Mouse (Mus musculus) urinary bladder, postnatal 14 days (tissue): ENCODE results near the gene Slc44a1.

Source experiments
- DNase-seq: peaks from one replicate; pipeline ENCODE4 v3.0.0; 2021; ENCODE audit warnings: low spot score

Gene Slc44a1

GRCm38 (mm10) chr4:53614576-53615225, 174.5 kb downstream of the Slc44a1 start:
- DNase-seq = no peak

DNA sequence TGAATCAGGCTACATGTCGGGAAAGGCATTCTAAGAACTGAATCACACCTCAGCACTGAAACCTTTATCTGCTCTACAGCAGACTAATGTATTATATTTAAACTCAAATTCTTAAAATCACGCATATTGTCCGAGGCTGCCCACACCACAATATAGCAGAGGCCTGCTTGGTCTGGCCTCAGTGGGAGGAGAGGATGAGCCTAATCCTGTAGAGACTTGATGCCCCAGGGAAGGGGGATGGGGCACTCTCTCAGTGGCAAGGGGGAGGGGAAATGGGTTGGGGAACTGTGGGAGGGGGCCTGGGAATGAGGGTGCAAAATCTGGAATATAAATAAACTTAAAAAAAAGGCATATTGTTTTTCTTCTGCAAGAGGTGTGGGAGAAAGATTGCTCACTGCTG, 177.8 kb downstream of the Slc44a1 start:
- DNase-seq = no peak

DNA sequence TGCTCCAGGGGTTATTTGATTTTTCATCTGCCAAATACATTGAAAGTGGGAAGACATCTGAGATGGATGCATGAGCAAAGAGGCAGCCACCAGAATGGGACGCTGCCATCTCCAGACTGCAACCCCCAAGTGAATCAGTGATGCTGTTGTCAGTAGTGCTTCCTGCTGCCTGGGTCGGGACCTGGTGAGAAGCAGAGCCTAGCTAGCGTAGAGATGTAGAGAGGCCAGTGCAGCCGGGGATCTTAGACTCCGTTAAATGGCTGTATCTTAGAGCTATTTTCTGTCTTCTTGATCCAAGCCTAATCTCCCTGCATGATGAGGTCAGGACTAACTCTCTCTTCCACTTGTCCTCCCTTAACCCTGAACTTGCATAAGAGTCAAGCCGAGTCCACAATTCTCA, 179.9 kb downstream of the Slc44a1 start:
- no peak for DNase-seq

DNA sequence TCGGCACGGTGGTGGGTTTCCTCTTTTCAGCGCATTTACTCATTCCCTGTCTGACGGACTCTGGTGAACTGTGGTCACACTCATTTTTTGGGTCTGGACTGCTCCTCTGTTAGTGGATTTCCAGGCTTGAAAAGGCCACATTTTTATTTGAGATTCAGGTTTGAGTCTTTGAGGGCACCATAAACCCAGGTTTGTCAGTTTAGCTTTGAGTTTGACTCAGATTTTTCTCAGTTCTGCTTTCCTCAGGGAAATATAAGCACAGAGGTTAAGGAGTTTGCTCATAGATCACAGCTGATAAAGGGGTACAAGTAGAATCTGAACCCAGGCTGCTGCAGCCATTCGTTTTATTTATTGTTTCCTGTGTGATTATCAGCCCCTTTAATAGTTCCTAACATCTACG, 180.9 kb downstream of the Slc44a1 start:
- DNase-seq = no peak

DNA sequence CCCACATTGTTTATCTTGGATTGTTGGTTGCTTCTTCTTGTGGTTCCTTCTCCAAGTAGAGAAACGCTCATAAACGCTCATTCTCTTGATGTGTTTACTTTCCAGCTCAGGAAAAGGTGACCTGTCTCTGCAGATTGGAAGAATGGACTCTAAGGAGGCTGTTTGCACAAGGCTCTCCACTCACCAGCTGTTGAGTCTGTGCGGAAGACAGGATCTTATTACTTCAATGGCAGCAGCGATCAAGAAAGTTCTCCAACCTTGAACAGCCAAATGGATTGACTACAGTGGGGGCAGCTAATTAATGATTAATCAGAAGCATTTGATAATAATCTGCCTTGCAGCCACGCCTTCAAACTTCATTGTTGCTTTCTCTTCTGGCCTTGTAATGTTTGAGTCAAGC, 181.3 kb downstream of the Slc44a1 start:
- DNase-seq = no peak

DNA sequence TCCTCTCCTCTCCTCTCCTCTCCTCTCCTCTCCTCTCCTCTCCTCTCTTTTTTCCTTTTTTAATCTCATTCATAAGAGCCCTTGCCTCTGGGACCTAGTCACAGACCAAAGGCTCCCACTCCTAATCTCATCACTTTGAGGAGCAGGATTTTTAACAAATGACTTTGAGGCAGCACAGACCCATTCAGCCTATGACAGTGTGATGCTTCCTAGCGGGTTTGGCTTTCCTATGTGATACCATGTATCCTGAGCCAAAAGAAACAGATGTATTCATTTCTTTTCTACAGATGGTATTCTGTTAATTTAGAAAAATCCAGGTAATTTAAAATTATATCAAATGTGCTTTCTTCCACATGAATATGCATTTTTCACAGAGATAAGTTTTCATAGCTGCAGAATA, 183.5 kb downstream of the Slc44a1 start:
- DNase-seq = no peak

- DNase-seq = no peak
These were observed 184.6 kb downstream of the Slc44a1 start for GRCm38 (mm10) chr4:53624816-53625215.

GRCm38 (mm10) chr4:53625263-53625662, 185.1 kb downstream of the Slc44a1 start:
- DNase-seq = no peak

DNA sequence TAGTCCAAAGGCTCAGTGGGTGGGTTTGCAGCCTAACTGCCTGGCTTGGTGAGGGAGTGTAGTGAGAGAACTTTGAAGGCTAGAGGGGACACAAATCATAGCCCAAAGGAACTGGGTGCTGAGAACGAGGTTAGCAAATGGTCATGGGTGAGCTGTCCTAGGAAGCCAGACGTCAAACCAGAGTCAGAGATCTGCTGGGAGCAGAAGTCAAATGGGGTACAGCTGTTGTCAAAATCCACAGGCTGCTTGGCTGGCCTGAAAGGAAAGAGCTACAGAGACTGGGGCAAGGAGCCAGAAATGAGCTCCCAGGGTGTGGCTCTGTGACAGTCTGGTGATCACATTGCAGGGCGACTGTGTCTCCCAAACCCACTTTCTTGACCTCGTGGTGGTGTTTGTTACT, 188.7 kb downstream of the Slc44a1 start:
- DNase-seq = peak; percentile 34

DNA sequence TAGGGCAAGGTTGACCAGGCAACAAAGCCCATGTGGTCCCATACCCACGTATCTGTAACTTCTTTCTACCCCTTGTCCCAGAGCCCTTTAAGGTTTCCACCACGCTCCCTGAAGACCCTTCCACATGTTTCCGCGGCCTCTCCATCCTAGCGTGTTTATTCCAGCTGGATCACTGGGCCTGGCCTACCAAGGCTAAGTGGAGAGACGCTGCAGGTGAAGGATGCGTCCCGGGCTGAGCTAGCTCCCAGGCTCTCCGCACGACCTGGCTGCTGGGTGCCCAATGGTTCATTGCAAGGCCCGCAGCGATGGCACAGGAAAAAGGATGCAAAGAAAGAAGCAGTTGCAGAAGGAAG, 190.7 kb downstream of the Slc44a1 start:
- no peak for DNase-seq

DNA sequence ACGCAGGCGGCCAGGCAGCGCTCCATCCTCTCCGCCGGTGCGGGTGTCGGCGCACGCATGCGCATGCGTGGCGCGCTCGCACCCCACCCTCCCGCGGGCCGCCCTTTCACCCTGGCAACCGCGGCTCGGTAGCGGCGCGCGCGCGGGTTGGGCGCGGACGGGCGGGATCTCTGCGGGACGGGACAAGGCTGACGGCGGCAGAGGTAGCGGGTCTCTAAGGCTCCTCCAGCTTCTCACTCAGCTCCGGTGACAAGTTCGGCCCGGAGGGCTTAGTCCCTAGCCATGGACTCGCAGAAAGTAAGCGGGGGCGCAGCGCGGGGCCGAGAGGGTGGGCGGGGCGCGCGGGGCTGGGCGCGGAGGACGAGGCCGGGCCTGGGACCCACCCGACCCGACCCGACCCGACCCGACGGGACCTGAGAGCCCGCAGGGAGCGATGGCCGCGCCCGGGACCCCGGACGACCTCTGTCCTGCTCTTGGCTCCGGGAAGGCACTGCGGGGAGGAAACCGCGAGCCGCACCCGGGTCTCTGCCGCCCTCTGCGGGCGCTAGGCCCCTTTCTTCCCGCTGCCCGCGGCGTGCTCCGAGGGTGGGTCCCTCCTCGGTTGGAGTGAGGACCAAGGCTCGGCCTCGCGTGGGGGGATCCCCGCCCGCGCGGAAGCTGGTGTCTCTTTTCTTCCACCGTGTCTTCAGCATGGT, 191.2 kb downstream of the Slc44a1 start, which contains the start of gene Fsd1l:
Gene Fsd1l (plus strand): TSS at position 156 of the 695 bp plus-strand sequence.
- peak; percentile 75 for DNase-seq

GRCm38 (mm10) chr4:53632011-53632349, 191.8 kb downstream of the Slc44a1 start:
- no peak for DNase-seq

GRCm38 (mm10) chr4:53635336-53635735, 195.1 kb downstream of the Slc44a1 start:
- no peak for DNase-seq

DNA sequence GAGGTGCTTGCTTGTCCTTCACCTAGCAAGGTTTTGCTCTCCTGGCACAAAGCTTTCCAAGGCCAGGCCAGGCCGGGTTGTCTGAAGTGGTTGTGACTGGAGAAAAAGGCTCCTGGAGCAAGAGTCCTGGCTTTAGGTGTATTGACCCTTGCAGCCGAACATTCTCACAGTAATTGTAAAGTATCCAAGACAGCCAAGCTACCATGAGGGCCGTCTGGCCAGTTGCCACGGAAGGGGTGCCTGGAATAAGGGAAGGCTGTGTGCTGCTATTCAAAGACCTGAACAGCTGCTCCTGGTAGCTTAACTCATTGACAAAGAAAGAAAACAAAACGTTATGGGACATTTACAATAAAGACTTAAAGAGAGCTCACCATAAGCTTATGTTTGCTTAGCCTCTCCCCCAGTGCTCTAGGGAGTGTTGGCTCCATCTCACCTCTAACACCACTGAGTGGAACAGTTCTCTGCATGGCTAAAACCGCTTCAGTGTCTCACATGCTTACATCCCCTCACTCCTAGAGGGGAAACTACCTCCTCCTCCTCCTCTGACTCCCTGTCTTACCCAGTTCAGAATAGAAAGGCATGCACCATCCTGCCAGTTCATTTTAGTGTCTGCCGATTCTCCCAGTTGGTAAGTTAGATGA, 197.2 kb downstream of the Slc44a1 start:
- DNase-seq = no peak

DNA sequence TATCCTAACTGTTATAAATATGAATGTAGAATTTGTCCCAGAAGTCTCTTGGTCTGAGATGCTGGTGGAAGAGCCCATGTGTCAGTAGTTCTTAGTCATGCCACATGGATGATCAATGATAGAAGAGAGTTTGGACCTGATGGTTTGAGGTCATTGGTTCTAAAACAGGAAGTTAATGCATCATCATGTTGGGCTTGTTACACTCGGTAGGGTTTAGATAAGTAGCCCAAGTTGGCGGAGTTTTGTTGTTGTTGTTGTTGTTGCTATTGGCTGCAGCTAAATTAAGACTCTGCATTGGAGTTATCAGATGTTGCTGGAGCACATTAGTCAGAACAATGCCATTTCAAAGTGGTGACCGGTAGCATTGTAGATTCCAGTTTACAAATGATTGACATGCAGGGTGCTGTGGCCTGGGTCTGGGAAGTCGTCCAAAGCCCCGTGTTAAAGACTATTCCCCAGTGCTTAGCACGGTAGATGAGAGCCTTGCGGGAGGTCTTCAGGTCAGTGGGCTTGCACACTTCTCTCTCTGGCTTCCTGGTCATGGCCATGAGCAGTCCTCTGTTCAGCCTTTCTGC, 198.4 kb downstream of the Slc44a1 start:
- DNase-seq = no peak

GRCm38 (mm10) chr4:53658029-53658428, 217.8 kb downstream of the Slc44a1 start:
- no peak for DNase-seq

DNA sequence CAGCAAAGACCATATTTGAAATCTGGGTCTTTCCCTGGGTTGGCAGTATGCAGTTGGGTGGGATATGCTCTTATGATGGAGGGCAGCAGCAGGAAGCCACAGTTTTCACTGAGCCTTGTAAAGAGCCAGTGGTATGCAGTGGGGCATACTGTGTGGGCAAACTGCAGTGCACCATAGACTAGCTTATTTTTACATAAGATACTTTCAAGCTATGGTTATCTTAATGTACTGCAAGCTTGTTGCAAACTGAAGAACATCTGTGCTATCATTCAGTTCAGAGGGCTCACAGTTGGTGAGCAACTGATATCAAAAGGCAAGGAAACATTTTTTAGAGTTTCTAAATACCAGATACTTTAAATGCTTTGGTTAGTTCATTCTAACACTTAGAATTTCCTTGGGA, 220.5 kb downstream of the Slc44a1 start:
- DNase-seq = no peak
